Mouse (Mus musculus): ENCODE measurements around the gene Pias4. TPM values are rescaled to one million over a fixed set of nuclear protein-coding genes. Genes with fewer than 3 reads are reported as not detected.

Gene Pias4
- polyA plus RNA-seq, 1 experiment from 2014 or later, result 62.1 TPM

DNA sequence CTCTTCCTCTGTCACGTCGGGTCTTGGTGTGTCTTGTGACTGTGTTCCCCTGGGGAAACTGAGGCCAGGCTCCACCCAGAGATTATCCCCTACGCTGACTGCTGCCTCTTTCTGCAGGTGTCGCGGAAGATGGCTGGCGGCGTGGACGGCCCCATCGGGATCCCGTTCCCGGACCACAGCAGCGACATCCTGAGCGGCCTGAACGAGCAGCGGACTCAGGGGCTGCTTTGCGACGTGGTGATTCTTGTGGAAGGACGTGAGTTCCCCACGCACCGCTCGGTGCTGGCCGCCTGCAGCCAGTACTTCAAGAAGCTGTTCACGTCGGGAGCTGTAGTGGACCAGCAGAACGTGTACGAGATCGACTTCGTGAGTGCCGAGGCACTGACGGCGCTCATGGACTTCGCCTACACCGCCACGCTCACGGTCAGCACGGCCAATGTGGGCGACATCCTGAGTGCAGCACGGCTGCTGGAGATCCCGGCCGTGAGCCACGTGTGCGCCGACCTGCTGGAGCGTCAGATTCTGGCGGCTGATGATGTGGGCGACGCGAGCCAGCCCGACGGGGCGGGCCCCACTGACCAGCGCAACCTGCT lies 23.8 kb downstream of the Pias4 start:
- H3K27me3 ChIP-seq, result no peaks in the 10 kb centered on the region
- H3K4me3 ChIP-seq (replicated peaks), result no peak overlapping the region
- no peaks in the 10 kb centered on the region for H3K9me3 ChIP-seq
- H3K27ac ChIP-seq, result no peak overlapping the region
- WGBS, result 95% methylated on average over 52 of the region's 52 CpGs
- H3K36me3 ChIP-seq, result peaks cover 70% of the 10 kb centered on the region
- peaks cover 35% of the 10 kb centered on the region for H3K4me1 ChIP-seq (replicated peaks)
- H3K4me2 ChIP-seq, result no peak overlapping the region
- H3K9ac ChIP-seq (replicated peaks), result 0 out of 2 replicates have a peak overlapping the region, but pooled peaks have one; percentile 12
- no peak for ATAC-seq (ENCODE audit: insufficient number of reproducible peaks, insufficient read depth, low FRiP score, low TSS enrichment, low read depth)

DNA sequence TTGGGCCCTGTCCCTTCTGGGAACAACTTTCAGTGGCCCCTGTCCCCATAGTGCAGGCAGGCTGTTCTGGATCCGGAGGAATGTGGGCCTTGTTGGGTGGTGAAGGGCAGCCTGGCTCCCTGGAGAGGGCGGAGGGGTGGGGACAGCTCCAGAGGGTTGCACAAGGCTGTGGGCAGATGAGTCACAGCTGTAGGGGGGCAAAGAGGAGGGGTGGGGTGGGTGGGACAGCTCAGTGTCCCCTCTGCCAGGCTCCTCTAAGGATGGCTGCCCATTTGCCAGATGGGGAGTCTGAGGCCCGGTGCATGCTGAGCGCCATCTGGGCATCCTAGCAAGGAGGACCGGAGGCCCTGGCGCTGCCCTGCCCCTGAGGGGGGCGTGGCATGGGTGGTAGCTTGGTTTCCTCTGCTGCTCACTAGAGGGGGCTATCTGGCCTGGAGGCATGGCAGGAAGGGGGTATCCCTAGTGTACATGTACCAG lies 24.5 kb downstream of the Pias4 start:
- Histone ChIP-seq H3K27me3 (no peaks in the 10 kb centered on the region), H3K36me3 (peaks cover 63% of the 10 kb centered on the region), H3K4me1 (replicated peaks) (peaks cover 43% of the 10 kb centered on the region), H3K27ac (no peak overlapping the region), H3K4me3 (replicated peaks) (no peak overlapping the region), H3K9me3 (no peaks in the 10 kb centered on the region), H3K4me2 (no peak overlapping the region), H3K9ac (replicated peaks) (no peak overlapping the region)
- no peak for ATAC-seq (ENCODE audit: insufficient number of reproducible peaks, insufficient read depth, low FRiP score, low TSS enrichment, low read depth)
- WGBS, result 90% methylated on average over 7 of the region's 7 CpGs

DNA sequence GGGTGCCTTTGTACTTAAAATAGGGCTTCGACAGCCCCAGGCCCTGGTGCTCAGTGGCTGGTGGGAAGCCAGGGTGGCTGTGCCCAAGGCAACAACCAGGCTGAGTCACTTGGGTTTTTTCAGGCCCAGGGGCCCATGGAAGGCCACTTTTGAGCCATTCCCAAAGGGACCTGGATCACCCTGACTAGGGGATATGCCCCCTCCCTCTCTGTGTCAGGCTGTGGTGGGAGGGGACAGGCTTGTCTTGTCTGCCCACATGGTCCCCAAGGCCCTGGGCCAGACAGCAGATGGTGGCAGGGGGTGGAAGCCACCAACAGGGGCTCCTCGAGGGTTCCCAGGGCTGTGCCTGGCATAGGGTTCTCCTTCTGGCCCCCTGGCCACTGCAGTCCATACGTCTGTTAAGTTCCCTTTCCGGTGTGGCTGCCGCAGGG lies 25.2 kb downstream of the Pias4 start:
- ATAC-seq (ENCODE audit: insufficient number of reproducible peaks, insufficient read depth, low FRiP score, low TSS enrichment, low read depth), result no peak
- H3K36me3 ChIP-seq, result peaks cover 57% of the 10 kb centered on the region
- H3K4me3 ChIP-seq (replicated peaks), result no peak overlapping the region
- H3K9ac ChIP-seq (replicated peaks), result no peak overlapping the region
- 79% methylated on average over 5 of the region's 5 CpGs for WGBS
- H3K4me1 ChIP-seq (replicated peaks), result peaks cover 46% of the 10 kb centered on the region
- H3K27ac ChIP-seq, result no peak overlapping the region
- no peak overlapping the region for H3K4me2 ChIP-seq
- no peaks in the 10 kb centered on the region for H3K9me3 ChIP-seq
- no peaks in the 10 kb centered on the region for H3K27me3 ChIP-seq

DNA sequence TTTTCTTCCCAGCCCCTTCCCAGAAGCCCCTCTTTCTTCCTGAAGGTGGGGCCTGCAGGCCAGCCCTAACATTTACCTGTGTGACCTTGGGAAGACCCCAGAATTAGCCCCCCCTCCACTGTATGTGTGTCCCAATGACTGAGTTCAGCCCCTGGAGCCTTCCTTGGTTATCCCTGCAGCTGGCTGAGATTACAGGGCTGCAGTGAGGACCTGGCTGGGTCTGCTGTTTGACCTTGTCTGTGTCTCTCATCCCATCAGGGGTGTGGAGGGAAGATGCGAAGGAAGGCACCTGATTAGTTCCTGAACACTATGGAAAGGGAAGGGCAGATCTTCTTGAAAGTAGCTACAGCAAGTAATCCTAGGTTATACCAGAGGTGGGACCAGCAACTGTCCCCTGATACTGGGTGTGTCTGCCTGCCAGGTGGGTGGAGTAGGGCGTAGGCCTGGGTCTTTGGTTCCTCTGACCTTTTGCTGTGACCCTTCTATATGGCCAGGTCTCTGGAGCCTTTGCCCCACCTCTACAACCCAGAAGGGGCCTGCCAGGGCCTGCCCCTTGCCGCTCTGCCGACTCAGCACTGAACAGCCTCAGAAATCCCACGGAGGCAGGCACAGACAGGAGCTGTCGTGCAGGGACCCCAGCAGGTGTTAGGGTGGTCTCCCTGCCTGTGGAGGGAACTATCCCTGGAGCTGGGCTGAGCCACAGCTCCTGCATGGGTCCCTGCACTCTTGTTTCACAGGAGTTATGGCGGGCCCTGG lies 26.1 kb downstream of the Pias4 start:
- Histone ChIP-seq H3K27ac (no peak overlapping the region), H3K4me2 (no peak overlapping the region), H3K4me3 (replicated peaks) (no peak overlapping the region; the same call in 1 of the 2 replicates), H3K9ac (replicated peaks) (no peak overlapping the region; the same call in 1 of the 2 replicates), H3K36me3 (peaks cover 47% of the 10 kb centered on the region), H3K4me1 (replicated peaks) (peaks cover 46% of the 10 kb centered on the region), H3K9me3 (no peaks in the 10 kb centered on the region), H3K27me3 (no peaks in the 10 kb centered on the region)
- no peak for ATAC-seq (ENCODE audit: insufficient number of reproducible peaks, insufficient read depth, low FRiP score, low TSS enrichment, low read depth)
- WGBS, result 76% methylated on average over 7 of the region's 7 CpGs

DNA sequence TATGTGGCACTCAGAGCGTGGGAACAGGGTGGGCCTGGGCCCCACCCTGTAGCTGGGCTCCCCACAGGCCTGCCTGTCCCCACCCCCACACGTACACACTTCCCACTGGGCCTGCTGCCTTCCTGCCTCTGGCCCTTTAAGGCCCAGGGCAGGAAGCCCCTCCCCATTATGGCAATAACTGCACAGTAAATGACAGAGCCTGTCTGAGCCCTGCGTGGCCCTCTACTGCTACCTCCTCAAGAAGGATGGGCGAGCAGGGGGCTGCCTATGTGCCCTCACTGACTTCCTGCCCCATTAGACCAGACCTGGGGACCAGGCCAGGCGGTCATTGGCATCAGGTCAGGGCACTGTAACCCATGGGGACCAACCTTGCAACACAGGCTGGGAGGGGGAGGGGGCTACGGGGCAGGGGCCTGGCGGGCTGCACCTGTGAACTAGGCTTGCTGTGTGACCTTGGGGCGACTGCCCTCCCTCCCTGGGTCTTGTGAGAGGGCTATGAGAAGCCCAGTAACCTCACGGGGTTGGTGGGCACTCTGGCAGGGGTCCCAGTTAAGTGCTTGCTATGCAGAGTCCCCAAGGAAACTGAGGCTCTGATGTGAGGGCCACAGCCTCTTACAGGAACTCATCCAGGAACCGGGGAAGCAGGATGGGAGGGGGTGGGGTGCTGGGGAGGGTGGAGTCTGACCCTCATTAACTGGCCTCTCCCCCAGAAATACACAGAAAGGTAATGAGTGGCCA lies 26.8 kb downstream of the Pias4 start:
- no peak for ATAC-seq (ENCODE audit: insufficient number of reproducible peaks, insufficient read depth, low FRiP score, low TSS enrichment, low read depth)
- Histone ChIP-seq H3K27ac (peak overlapping the region; percentile 56), H3K9me3 (no peaks in the 10 kb centered on the region), H3K27me3 (peaks cover 2% of the 10 kb centered on the region; the same call in 1 of the 2 replicates), H3K9ac (replicated peaks) (peak overlapping the region; percentile 44), H3K4me2 (peak overlapping the region; percentile 97), H3K36me3 (peaks cover 40% of the 10 kb centered on the region), H3K4me1 (replicated peaks) (peaks cover 46% of the 10 kb centered on the region), H3K4me3 (replicated peaks) (peak overlapping the region; percentile 13)
- 49% methylated on average over 10 of the region's 10 CpGs for WGBS

DNA sequence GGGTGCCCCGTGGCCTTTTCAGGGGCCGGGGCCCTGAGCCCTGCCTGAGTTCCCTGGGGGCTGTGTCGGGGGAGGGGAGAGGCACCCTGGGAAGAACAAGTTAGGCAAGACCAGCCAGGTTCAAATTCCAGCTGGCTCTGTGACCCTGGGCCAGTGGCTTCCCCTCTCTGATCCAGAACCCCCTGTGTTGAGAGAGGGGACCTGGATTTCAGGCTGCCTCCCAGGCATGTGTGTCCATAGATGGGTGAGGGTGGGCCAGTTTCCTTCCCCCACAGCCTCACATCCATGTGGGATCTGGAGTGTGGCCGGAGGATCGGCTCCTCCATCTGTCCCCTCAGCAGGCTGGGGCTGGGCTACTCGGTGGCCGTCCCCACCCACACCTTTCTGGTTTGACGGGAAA lies 27.7 kb downstream of the Pias4 start:
- no peak for ATAC-seq (ENCODE audit: insufficient number of reproducible peaks, insufficient read depth, low FRiP score, low TSS enrichment, low read depth)
- peaks cover 55% of the 10 kb centered on the region for H3K4me1 ChIP-seq (replicated peaks)
- H3K27ac ChIP-seq, result peak overlapping the region; percentile 56
- peaks cover 11% of the 10 kb centered on the region for H3K27me3 ChIP-seq
- peak overlapping the region; percentile 97 for H3K4me2 ChIP-seq
- peaks cover 31% of the 10 kb centered on the region for H3K36me3 ChIP-seq
- H3K9ac ChIP-seq (replicated peaks), result peak overlapping the region; percentile 44
- H3K4me3 ChIP-seq (replicated peaks), result peak overlapping the region; percentile 84
- WGBS, result 56% methylated on average over 8 of the region's 8 CpGs
- H3K9me3 ChIP-seq, result no peaks in the 10 kb centered on the region

DNA sequence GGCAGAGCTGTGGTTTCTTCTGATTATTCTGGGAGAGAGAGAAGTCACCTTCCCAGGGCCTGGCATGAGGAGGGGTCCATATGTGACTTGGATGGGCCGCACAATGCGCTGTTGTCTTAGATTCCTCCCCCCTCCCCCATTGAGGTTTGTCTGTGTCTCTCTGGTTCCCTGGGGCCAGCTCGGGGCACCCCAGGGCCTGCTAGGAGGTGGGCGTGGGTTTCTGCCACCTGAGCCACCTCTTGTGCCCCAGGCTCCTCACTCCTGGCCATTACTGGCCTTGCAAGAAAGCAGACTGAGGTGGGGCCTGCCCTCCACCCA lies 28.2 kb downstream of the Pias4 start:
- H3K9me3 ChIP-seq, result no peaks in the 10 kb centered on the region
- 73% methylated on average over 4 of the region's 4 CpGs for WGBS
- H3K36me3 ChIP-seq, result peaks cover 26% of the 10 kb centered on the region
- H3K27me3 ChIP-seq, result peaks cover 16% of the 10 kb centered on the region
- peak overlapping the region; percentile 84 for H3K4me3 ChIP-seq (replicated peaks)
- no peak for ATAC-seq (ENCODE audit: insufficient number of reproducible peaks, insufficient read depth, low FRiP score, low TSS enrichment, low read depth)
- H3K4me1 ChIP-seq (replicated peaks), result peaks cover 58% of the 10 kb centered on the region
- 0 out of 2 replicates have a peak overlapping the region, but pooled peaks have one; percentile 34 for H3K9ac ChIP-seq (replicated peaks)
- H3K27ac ChIP-seq, result no peak overlapping the region
- H3K4me2 ChIP-seq, result peak overlapping the region; percentile 97

DNA sequence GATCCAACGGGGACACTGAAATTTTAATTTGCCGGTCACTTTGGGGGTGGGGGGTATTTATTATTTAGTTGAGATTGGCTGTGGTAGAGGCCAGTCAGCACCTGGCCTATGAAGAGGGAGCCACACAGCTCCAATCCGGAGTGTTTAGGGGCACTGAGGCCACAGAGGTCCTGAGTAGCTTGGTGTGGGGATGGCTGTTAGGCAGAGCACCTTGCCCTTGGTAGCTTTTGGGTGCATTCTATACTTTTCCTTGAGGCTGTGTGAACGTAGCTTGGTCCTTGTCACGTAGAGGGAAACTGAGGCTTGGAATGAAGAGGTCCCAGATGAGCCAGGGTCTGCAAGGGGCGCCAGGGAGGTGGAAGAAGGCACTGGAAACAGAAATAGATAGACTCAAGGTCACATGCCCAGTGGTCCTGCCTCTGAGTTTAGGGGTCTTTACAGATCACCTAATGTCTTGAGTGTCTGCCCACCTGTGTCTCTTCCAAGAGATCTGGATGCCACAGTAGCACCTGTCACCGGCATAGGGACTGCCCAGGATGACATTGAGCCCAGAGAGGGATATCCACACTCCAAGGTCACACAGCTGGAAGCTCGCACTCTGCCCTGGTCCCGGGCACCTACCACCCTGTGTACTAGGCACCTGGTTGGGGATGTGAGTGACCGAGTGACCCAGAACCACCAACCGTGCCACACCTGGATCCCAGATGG lies 28.7 kb downstream of the Pias4 start:
- H3K27ac ChIP-seq, result peak overlapping the region; percentile 90
- 55% methylated on average over 11 of the region's 11 CpGs for WGBS
- no peaks in the 10 kb centered on the region for H3K9me3 ChIP-seq
- peak overlapping the region; percentile 84 for H3K4me3 ChIP-seq (replicated peaks)
- ATAC-seq (ENCODE audit: insufficient number of reproducible peaks, insufficient read depth, low FRiP score, low TSS enrichment, low read depth), result no peak
- H3K4me2 ChIP-seq, result peak overlapping the region; percentile 97
- H3K27me3 ChIP-seq, result peaks cover 22% of the 10 kb centered on the region
- H3K4me1 ChIP-seq (replicated peaks), result peaks cover 63% of the 10 kb centered on the region
- H3K36me3 ChIP-seq, result peaks cover 21% of the 10 kb centered on the region
- peak overlapping the region; percentile 89 for H3K9ac ChIP-seq (replicated peaks)

DNA sequence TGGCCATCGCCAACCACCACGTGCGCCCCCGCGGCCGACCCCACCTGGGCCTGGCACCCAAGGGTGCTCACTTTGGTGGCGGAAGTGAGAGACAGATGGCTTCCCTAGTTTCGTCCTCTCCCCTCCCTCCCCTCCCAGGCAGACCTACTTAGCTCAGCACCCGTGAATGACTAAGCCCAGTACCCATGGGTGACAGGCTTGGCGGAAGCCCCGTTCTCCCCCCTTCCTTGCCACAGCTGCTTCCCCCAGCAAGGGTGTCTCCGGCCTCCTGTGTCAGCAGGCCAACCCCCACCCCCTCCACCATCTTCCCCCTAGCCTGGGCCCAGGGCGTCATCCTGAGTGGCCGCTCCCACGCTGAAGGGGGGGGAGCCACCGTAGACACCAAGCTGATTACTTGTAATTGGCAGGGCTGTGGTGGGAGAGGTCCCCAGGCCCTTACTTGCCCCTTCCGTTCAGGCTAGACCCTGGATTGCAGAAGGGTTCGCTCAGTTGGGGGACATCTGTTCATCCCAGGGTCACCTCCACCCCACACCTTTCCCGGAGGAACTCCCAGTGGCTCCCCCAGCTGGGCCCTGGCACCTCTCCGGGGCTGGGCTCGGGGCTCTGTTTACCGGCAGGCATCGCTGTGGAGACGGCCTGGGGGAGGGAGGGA lies 29.5 kb downstream of the Pias4 start:
- Histone ChIP-seq H3K4me3 (replicated peaks) (peak overlapping the region; percentile 84), H3K9ac (replicated peaks) (peak overlapping the region; percentile 89), H3K36me3 (peaks cover 13% of the 10 kb centered on the region), H3K4me1 (replicated peaks) (peaks cover 64% of the 10 kb centered on the region), H3K27me3 (peaks cover 28% of the 10 kb centered on the region), H3K4me2 (peak overlapping the region; percentile 97), H3K9me3 (no peaks in the 10 kb centered on the region), H3K27ac (peak overlapping the region; percentile 90)
- WGBS, result 0% methylated on average over 24 of the region's 24 CpGs
- ATAC-seq (ENCODE audit: insufficient number of reproducible peaks, insufficient read depth, low FRiP score, low TSS enrichment, low read depth), result no peak

DNA sequence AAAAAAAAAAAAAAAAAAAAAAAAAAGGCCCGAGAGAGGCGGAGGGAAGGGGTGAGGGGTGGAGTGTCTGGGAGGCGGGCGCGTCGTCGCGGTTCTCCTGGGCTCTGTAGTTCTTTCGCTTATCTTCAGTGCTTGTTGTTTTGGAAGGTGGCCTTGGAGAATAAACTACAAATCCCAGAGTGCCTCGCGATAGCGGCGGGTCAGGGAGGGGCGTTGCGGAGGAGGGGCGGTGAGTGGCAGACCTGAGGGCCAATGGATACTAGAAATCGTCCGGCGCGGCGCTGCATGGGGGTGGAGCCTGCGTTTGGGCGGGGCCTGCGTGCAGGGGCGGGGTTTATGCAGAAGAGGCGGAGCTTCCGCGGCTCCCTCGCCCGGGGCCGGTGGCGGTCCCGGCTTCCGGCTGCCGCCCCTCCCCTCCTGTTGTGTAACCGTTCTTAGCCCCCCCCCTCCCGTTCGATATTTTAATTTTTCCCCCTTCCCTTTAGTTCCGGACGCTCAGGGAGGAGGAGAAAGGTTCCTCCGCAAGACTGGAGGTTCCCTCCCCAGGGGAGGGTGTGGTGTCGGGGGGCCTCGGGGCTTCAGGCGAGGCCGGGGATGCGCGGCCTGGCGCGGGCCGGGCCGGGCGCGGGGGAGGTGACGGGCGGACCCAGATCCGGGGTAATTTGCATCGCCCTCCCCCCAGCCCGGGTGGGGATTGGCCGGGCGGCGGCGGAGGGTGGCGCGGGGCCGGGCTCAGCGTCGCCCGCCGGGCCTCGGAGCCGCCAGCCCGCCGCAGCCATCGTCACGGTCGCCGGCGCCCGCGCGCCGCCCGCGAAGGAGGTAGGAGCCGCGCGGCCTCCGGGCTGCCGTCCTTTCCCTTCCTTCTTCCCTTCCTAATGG lies 30.2 kb downstream of the Pias4 start:
- WGBS, result under 1% methylated on average over 68 of the region's 89 CpGs
- Histone ChIP-seq H3K27ac (peak overlapping the region; percentile 99), H3K4me1 (replicated peaks) (peaks cover 59% of the 10 kb centered on the region), H3K4me3 (replicated peaks) (peak overlapping the region; percentile 84), H3K27me3 (peaks cover 33% of the 10 kb centered on the region), H3K4me2 (peak overlapping the region; percentile 97), H3K36me3 (peaks cover 10% of the 10 kb centered on the region; the same call in 1 of the 2 replicates), H3K9me3 (no peaks in the 10 kb centered on the region), H3K9ac (replicated peaks) (peak overlapping the region; percentile 89)
- peak; percentile 92 for ATAC-seq (ENCODE audit: insufficient number of reproducible peaks, insufficient read depth, low FRiP score, low TSS enrichment, low read depth)

All from limb, embryonic 12.5 days (tissue).